Mouse (Mus musculus) neural tube, embryonic 11.5 days (tissue): ENCODE data around the gene Bmper. TPM values are rescaled to one million over a fixed set of nuclear protein-coding genes. Genes with fewer than 3 reads are reported as not detected.

Experiments
- ATAC-seq: fragments of 200-750 bp; cut with Nextera tagmentation; 2 replicates; pipeline ENCODE4 v1.8.0; 2017; ENCODE audit warnings: moderate number of reproducible peaks, mild to moderate bottlenecking, moderate TSS enrichment, moderate library complexity; ENCODE audit not compliant: insufficient read depth, low FRiP score, low TSS enrichment
- DNase-seq: peaks from one replicate; pipeline ENCODE4 v3.0.0-alpha.2; 2015; ENCODE audit warnings: low spot score
- H3K27ac ChIP-seq: fragments of 300-500 bp; sonication (generic); 2 replicates; pipeline ENCODE4 v1.5.1; 2014; ENCODE audit warnings: low read depth, mild to moderate bottlenecking, low read length
- H3K27me3 ChIP-seq: fragments of 300-500 bp; sonication (generic); 2 replicates; pipeline ENCODE4 v1.6.1; 2014; ENCODE audit warnings: mild to moderate bottlenecking, low read length, mixed read lengths; ENCODE audit not compliant: control insufficient read depth, insufficient read depth
- H3K36me3 ChIP-seq: fragments of 300-500 bp; sonication (generic); 2 replicates; pipeline ENCODE4 v1.6.1; 2014; ENCODE audit warnings: mild to moderate bottlenecking, low read length, moderate library complexity, mixed read lengths; ENCODE audit not compliant: control insufficient read depth, insufficient read depth
- H3K4me1 ChIP-seq: fragments of 300-500 bp; sonication (generic); 2 replicates; pipeline ENCODE4 v1.6.1; 2014; ENCODE audit warnings: low read length, mixed read lengths; ENCODE audit not compliant: control insufficient read depth, insufficient read depth
- H3K4me2 ChIP-seq: fragments of 300-500 bp; sonication (generic); 2 replicates; pipeline ENCODE4 v1.6.1; 2014; ENCODE audit warnings: low read depth, mild to moderate bottlenecking, moderate library complexity
- H3K4me3 ChIP-seq: fragments of 300-500 bp; sonication (generic); 2 replicates; pipeline ENCODE4 v1.5.1; 2014; ENCODE audit warnings: low read depth, low read length
- H3K9ac ChIP-seq: fragments of 300-500 bp; sonication (generic); 2 replicates; pipeline ENCODE4 v1.6.1; 2014; ENCODE audit warnings: mild to moderate bottlenecking, low read length
- H3K9me3 ChIP-seq: fragments of 300-500 bp; sonication (generic); 2 replicates; pipeline ENCODE4 v1.6.1; 2016; ENCODE audit warnings: low read length; ENCODE audit not compliant: control insufficient read depth
- WGBS: fragments of 180-500 bp; shearing (Covaris S2); extraction: QIAGEN DNeasy Blood & Tissue Kit; methylation state at CpG from one replicate; pipeline ENCODE4 v1.1.7; 2014; 5-methylcytosine and 5-hydroxymethylcytosine counted together
- polyA plus RNA-seq: library from polyadenylated mRNA; unstranded; fragments of >200 nt; fragmentation: Nextera tagmentation; extraction: Ambion mirVana; gene quantifications from 2 replicates; pipeline ENCODE4 v1.2.1, GENCODE M21; 2014

Bmper gene
- polyA plus RNA-seq, 1 experiment from 2014 or later: 10.5 TPM

GRCm38 (mm10) chr9:23327830-23328229 is 105.0 kb downstream of the Bmper start:
- 91% methylated on average over 3 of the region's 3 CpGs for WGBS
- no peaks in the 10 kb centered on the region for H3K4me1 ChIP-seq
- no peak overlapping the region for H3K4me3 ChIP-seq
- no peaks in the 10 kb centered on the region for H3K36me3 ChIP-seq
- no peak overlapping the region for H3K4me2 ChIP-seq
- no peaks in the 10 kb centered on the region for H3K9me3 ChIP-seq
- H3K9ac ChIP-seq: no peak overlapping the region
- DNase-seq (no peak), ATAC-seq (no peak)
- H3K27ac ChIP-seq: no peak overlapping the region
- no peaks in the 10 kb centered on the region for H3K27me3 ChIP-seq

DNA sequence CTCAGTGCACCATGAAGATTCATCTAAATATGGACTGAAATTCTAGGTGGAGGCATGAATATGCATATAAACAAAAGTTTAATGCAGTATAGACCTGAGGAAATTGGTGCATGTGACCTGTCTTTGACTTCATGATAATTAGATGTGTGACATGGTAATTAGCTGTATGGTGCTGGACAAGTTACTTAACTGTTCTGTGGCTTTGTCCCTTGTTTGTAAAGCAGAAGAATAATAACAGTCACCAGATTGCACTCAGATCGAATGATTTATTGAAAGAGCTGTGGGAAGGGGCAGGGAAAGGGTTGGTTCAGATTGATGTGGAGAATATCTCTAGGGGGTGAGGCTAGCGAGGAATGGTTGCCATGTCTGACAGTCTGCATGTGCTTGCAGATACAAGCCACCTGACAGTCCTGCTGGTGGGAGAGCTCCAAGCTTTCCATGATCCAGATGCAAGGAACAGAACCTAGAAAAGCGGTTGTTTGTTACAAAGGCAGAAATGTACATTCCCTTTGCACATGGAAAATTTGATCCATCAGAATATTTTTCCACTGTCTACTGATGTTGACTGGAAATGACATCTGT is 110.3 kb downstream of the Bmper start:
- no peaks in the 10 kb centered on the region for H3K9me3 ChIP-seq
- no peak for DNase-seq
- no peaks in the 10 kb centered on the region for H3K27me3 ChIP-seq
- 65% methylated on average over 3 of the region's 3 CpGs for WGBS
- no peaks in the 10 kb centered on the region for H3K4me1 ChIP-seq
- H3K4me3 ChIP-seq: no peak overlapping the region
- no peak overlapping the region for H3K9ac ChIP-seq
- no peak overlapping the region for H3K27ac ChIP-seq
- ATAC-seq: peak; percentile 72
- no peak overlapping the region for H3K4me2 ChIP-seq
- no peaks in the 10 kb centered on the region for H3K36me3 ChIP-seq

DNA sequence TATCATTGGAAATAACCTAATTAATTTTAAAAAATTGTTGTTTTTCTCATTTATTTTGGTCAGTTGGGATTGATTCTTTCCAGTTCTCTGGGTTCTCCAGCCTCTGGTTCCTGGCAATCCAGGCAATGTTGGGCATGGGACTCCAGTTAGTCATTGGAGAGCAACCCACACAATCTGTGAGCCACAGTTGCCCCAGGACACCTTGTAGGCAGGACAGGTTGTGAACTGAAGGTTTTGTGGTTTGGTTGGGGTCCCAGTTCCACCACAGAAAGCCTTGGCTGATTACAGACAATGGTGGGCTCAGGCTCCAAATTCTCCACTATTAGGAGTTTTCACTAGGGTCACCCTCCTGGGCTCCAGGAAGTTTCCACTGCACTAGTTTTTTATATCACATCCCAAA is 117.7 kb downstream of the Bmper start:
- no peak overlapping the region for H3K4me3 ChIP-seq
- no peaks in the 10 kb centered on the region for H3K4me1 ChIP-seq
- no peaks in the 10 kb centered on the region for H3K36me3 ChIP-seq
- H3K27me3 ChIP-seq: no peaks in the 10 kb centered on the region
- H3K4me2 ChIP-seq: no peak overlapping the region
- no peaks in the 10 kb centered on the region for H3K9me3 ChIP-seq
- no peak overlapping the region for H3K27ac ChIP-seq
- DNase-seq (no peak), ATAC-seq (no peak)
- no peak overlapping the region for H3K9ac ChIP-seq

DNA sequence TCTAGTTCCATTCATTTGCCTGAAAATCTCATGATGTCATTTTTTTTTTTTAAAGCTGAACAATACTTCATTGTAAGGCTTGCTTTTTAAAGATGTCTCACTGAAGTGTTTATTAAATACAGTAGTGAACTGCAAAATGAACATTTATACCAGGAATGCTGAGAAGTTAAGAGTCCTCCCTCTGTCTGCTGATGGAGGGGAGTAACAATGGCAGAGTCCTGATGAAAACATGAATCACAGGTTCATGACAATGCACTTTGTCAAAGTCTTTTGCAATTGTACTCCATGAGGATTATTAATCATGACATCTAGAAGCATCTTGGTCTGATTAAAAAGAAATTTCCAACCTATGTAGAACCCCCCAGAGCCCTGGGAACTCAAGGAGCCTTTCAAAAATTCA is 118.4 kb downstream of the Bmper start:
- Histone ChIP-seq H3K4me3 (no peak overlapping the region), H3K9ac (no peak overlapping the region), H3K4me2 (no peak overlapping the region), H3K27me3 (no peaks in the 10 kb centered on the region), H3K4me1 (no peaks in the 10 kb centered on the region), H3K27ac (no peak overlapping the region), H3K9me3 (no peaks in the 10 kb centered on the region), H3K36me3 (no peaks in the 10 kb centered on the region)
- ATAC-seq (no peak), DNase-seq (no peak)

DNA sequence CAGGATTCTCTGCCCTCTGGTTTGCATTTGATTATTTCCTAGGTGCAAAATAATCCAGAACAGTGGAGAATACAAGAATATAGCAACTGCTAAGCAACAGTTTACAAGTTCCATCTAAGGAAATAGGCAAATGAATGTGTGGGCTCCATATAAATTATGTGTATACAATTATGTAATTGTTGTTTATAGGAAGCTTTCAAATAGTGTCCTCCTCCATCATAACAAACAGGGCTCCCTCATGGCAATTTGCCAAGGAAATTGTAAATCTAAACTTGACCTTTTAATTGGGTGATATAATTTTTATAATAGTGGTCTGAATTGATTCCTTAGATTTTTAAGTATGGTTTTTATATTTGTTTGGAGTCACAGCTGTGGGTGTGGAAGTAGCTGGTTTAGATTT is 121.5 kb downstream of the Bmper start:
- Histone ChIP-seq H3K27me3 (no peaks in the 10 kb centered on the region), H3K4me2 (no peak overlapping the region), H3K36me3 (no peaks in the 10 kb centered on the region), H3K27ac (no peak overlapping the region), H3K9ac (no peak overlapping the region), H3K4me3 (no peak overlapping the region), H3K4me1 (no peaks in the 10 kb centered on the region), H3K9me3 (no peaks in the 10 kb centered on the region)
- DNase-seq (no peak), ATAC-seq (no peak)

DNA sequence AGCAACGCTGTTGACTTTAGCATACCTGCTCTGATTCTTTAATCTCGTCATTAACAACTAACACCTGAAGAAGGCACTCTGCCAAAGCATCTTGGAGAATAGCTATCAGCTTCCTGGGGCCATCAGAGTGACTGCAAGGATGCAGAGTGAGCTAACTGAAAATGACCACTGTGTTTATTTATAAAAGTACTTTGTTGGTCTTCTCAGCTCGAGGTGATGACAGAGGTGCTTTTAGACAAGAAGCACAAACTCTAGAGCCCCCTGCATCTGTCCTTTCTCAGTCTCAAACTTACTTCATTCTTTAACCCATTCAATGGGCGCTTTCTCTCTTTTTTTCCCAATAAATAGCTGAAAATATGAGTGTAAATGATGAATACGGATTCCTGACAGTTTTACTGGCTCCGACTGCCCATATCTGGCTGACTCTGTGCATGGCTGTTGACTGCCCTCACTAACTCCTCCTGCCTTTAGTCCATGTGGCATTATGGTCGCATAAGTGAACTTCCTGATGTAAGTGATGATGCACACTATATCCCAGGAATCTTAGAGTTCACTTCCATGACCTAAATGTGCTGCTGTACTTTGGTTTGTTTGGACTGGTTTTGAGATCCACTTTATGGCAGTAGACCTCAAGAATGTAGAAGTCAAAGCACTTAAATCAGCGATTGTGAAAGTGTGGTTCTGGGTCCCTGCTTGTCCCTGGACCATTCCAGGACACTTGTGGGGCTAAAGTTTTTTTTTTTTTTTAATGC is 122.4 kb downstream of the Bmper start:
- WGBS: 82% methylated on average over 8 of the region's 8 CpGs
- no peak overlapping the region for H3K9ac ChIP-seq
- ATAC-seq: no peak
- no peak overlapping the region for H3K4me3 ChIP-seq
- H3K27me3 ChIP-seq: no peaks in the 10 kb centered on the region
- H3K4me1 ChIP-seq: no peaks in the 10 kb centered on the region
- H3K9me3 ChIP-seq: no peaks in the 10 kb centered on the region
- no peak overlapping the region for H3K27ac ChIP-seq
- H3K36me3 ChIP-seq: no peaks in the 10 kb centered on the region
- H3K4me2 ChIP-seq: no peak overlapping the region
- DNase-seq: no peak

DNA sequence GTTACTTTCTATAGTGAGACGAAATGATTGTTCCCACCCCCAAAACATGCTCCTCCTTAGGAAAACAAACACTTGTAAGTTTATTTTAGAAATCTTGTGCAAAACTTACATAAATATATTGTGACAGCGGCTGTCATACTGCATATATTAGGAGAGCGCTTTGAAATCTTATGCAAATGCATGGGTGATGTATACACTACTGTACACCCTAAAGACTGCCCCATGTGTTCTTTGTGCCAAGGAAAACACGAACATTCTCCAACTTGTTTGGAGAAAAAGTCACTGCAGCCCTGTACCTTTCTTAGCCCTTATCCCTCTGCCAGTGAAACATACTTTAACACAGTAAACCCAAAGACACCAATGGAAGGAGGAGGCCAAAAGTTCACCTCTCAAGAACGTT is 126.7 kb downstream of the Bmper start:
- H3K27me3 ChIP-seq: no peaks in the 10 kb centered on the region
- H3K4me1 ChIP-seq: no peaks in the 10 kb centered on the region
- H3K36me3 ChIP-seq: no peaks in the 10 kb centered on the region
- WGBS: 86% methylated on average over 5 of the region's 5 CpGs
- no peak overlapping the region for H3K4me3 ChIP-seq
- ATAC-seq (no peak), DNase-seq (no peak)
- H3K27ac ChIP-seq: no peak overlapping the region
- H3K9ac ChIP-seq: no peak overlapping the region
- no peak overlapping the region for H3K4me2 ChIP-seq
- H3K9me3 ChIP-seq: no peaks in the 10 kb centered on the region

- H3K9me3 ChIP-seq: no peaks in the 10 kb centered on the region
- no peak overlapping the region for H3K4me3 ChIP-seq
- no peak for ATAC-seq
- 92% methylated on average over 8 of the region's 8 CpGs for WGBS
- no peaks in the 10 kb centered on the region for H3K4me1 ChIP-seq
- H3K27me3 ChIP-seq: no peaks in the 10 kb centered on the region
- no peak overlapping the region for H3K9ac ChIP-seq
- H3K36me3 ChIP-seq: no peaks in the 10 kb centered on the region
- H3K27ac ChIP-seq: no peak overlapping the region
- DNase-seq: no peak
- H3K4me2 ChIP-seq: no peak overlapping the region
Observed at GRCm38 (mm10) chr9:23351400-23351799, 128.5 kb downstream of the Bmper start.

- Histone ChIP-seq H3K4me1 (no peaks in the 10 kb centered on the region), H3K4me2 (no peak overlapping the region), H3K4me3 (no peak overlapping the region), H3K36me3 (no peaks in the 10 kb centered on the region), H3K27ac (no peak overlapping the region), H3K9ac (no peak overlapping the region), H3K9me3 (no peaks in the 10 kb centered on the region), H3K27me3 (no peaks in the 10 kb centered on the region)
- 91% methylated on average over 2 of the region's 2 CpGs for WGBS
- ATAC-seq (no peak), DNase-seq (no peak)
Observed at GRCm38 (mm10) chr9:23352396-23352795, 129.5 kb downstream of the Bmper start.
